Mouse (Mus musculus): ENCODE measurements at regions not wholly inside any gene's neighbourhood (a gene's known extent, or its start where the extent isn't known, plus 50 kb on each side); places are given as distances from the start of the nearest gene placed in this dataset.

DNA sequence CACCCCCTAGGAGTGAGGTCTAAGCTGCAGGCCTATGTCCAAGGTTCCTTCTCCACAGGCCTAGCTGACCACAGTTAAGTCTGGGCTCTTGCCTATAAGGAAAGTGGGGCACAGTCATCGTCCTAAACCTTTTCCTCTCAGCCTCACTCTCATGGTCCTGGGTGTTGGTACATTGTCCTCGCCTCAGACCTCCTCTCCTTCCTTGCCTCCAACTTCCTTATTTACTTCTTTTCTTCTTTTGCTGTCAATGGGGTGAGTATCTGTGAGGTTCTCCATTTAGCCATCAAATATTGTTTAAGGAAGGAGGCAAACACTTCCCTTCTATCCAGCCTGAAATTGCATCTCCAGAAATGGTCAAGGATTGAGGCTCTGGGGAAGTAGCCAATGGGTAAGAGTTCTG lies 554.2 kb downstream of the Ccdc171 start:
- DNase-seq: no peak
- no peak for TF ChIP-seq POLR2A (IDR thresholded peaks at IDR 0.05; ENCODE audit: borderline replicate concordance, extremely low read depth, low read depth, low read length)
- no peak for TF ChIP-seq CTCF (IDR thresholded peaks at IDR 0.05; ENCODE audit: insufficient read depth, low read length)
- H3K4me1 ChIP-seq (ENCODE audit: control insufficient read depth, insufficient read depth, low read length): no peaks in the 10 kb centered on the region
- no peak overlapping the region for H3K4me3 ChIP-seq (replicated peaks; ENCODE audit: extremely low read depth, low read depth, low read length)
- 73% methylated on average over 2 of the region's 2 CpGs for WGBS

DNA sequence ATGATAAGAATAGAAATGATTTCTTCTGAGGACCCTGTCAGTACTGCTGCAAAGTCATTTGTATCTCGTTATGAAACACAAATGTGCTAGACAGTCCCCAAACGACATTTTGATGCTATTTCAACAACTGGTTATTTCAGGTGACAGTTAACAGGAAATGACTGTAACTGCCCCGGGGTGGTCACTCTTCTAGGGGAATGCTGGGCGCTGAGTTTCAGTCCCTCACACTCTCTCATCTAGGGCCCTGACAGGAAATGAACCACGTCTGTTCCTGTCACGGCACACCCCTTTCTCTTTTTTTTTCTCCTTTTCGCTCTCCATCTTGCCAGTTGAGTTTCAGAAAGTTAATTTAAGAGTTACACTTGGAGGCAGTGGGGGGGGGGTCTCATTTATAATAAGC lies 556.2 kb downstream of the Ccdc171 start:
- H3K4me3 ChIP-seq (replicated peaks; ENCODE audit: extremely low read depth, low read depth, low read length): no peak overlapping the region
- no peak for DNase-seq
- WGBS: 35% methylated on average over 7 of the region's 7 CpGs
- no peaks in the 10 kb centered on the region for H3K4me1 ChIP-seq (ENCODE audit: control insufficient read depth, insufficient read depth, low read length)
- TF ChIP-seq POLR2A (IDR thresholded peaks at IDR 0.05; ENCODE audit: borderline replicate concordance, extremely low read depth, low read depth, low read length) (no peak), CTCF (IDR thresholded peaks at IDR 0.05; ENCODE audit: insufficient read depth, low read length) (no peak)

DNA sequence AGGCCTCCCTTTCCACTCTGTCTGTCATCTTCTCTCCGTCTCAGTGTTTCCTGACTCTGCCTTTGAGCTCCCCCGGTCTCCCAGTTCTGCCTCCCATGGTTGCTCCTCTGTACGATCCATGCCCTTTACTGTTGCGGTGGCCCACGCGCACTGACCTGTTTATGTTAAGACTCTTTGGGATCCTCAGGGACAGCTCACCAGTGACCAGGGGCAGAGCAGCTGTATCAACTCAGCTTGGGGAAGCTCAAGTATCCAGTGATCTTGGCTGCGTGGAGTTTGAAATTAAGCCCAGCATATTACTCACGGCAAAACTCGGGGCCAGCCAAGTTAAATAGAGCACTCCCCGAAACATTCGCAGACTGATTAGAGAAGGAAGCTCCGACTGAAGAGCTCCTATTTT lies 562.8 kb downstream of the Ccdc171 start:
- peak; percentile 11 for DNase-seq
- no peak for TF ChIP-seq CTCF (IDR thresholded peaks at IDR 0.05; ENCODE audit: insufficient read depth, low read length)
- no peak for TF ChIP-seq POLR2A (IDR thresholded peaks at IDR 0.05; ENCODE audit: borderline replicate concordance, extremely low read depth, low read depth, low read length)
- Histone ChIP-seq H3K4me1 (ENCODE audit: control insufficient read depth, insufficient read depth, low read length) (no peaks in the 10 kb centered on the region), H3K4me3 (replicated peaks; ENCODE audit: extremely low read depth, low read depth, low read length) (no peak overlapping the region)
- 62% methylated on average over 12 of the region's 12 CpGs for WGBS

DNA sequence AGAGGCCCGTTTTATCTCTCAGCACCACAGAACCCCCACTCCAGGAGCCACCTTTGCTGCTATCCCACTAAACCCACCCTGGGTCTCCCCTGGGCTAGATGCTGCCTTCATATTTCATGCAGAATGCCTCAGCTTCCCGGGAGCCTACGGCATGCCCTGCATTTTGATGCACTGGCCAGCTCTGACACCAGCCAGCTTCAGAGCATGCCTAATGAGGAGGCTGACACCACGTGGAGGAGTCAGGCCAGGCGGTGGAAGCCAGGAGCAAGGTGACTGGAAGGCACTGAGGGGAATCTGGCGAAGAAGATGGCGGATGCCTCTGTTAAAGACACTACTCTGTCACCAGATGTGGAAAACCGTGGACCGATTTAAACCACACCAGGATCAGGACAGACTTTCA lies 567.2 kb downstream of the Ccdc171 start:
- no peak overlapping the region for H3K4me3 ChIP-seq (replicated peaks; ENCODE audit: extremely low read depth, low read depth, low read length)
- H3K4me1 ChIP-seq (ENCODE audit: control insufficient read depth, insufficient read depth, low read length): no peaks in the 10 kb centered on the region
- TF ChIP-seq POLR2A (IDR thresholded peaks at IDR 0.05; ENCODE audit: borderline replicate concordance, extremely low read depth, low read depth, low read length): no peak
- no peak for TF ChIP-seq CTCF (IDR thresholded peaks at IDR 0.05; ENCODE audit: insufficient read depth, low read length)
- DNase-seq: no peak
- 71% methylated on average over 9 of the region's 9 CpGs for WGBS

DNA sequence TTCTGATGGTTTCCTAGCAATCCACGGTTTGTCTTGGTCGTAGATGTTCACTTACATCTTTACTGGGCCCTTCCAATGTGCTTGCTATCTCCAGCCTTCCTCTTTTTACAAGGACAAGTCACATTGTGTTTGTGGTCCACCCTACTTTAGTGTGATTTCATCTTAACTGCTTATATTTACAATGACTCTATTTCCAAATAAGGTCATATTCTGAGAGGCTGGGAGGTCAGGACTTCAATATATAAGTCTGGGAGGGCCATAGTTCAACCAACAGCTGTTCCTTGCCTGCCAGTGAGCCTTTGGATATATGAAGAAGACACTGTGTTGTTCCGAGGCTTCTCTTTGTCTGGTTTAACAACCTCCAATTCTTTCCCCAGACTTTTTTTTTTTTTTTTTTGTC lies 569.9 kb downstream of the Ccdc171 start:
- Histone ChIP-seq H3K4me1 (ENCODE audit: control insufficient read depth, insufficient read depth, low read length) (no peaks in the 10 kb centered on the region), H3K4me3 (replicated peaks; ENCODE audit: extremely low read depth, low read depth, low read length) (no peak overlapping the region)
- no peak for DNase-seq
- TF ChIP-seq POLR2A (IDR thresholded peaks at IDR 0.05; ENCODE audit: borderline replicate concordance, extremely low read depth, low read depth, low read length): no peak
- no peak for TF ChIP-seq CTCF (IDR thresholded peaks at IDR 0.05; ENCODE audit: insufficient read depth, low read length)
- WGBS: 84% methylated on average over 3 of the region's 3 CpGs

DNA sequence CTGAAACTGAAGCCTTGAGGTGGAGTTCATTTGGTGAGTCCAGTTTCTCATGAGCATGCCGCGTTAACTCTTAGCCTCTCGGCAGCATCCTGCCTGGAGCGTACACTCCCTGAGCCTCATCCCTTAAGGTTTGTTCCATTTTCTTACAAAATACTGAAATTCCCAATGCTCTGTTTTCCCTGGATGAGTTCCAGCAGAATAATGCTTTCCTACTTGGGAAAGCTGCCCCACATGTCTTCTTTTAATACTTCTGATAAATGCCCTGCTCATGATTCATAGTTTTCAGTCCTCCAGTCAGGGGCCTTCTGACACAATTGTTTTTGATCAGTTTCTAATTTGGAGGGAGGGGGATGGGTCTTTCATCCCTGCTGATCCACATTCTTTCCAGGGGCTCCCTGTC lies 570.7 kb downstream of the Ccdc171 start:
- 81% methylated on average over 4 of the region's 4 CpGs for WGBS
- TF ChIP-seq POLR2A (IDR thresholded peaks at IDR 0.05; ENCODE audit: borderline replicate concordance, extremely low read depth, low read depth, low read length) (no peak), CTCF (IDR thresholded peaks at IDR 0.05; ENCODE audit: insufficient read depth, low read length) (no peak)
- H3K4me3 ChIP-seq (replicated peaks; ENCODE audit: extremely low read depth, low read depth, low read length): no peak overlapping the region
- no peaks in the 10 kb centered on the region for H3K4me1 ChIP-seq (ENCODE audit: control insufficient read depth, insufficient read depth, low read length)
- DNase-seq: no peak

DNA sequence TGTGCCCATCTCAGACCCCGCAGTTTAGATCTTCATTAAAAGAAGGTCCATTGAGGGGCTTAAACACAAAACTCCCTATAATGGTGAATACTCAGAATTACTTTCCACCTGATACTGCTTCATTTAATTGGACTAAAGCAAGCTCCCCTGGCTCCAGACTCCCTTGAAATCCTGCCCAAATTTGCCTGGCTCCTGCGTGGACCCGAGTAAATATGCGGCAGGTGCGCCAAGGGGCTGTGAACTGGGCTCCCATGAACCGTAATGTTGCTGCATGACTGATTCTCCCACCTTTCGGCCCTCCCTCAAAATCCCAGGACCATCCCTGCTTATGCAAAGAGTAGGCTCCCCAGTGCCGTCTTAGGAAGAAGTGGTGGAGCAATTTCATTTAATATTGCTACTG lies 573.7 kb downstream of the Ccdc171 start:
- 88% methylated on average over 8 of the region's 8 CpGs for WGBS
- Histone ChIP-seq H3K4me3 (replicated peaks; ENCODE audit: extremely low read depth, low read depth, low read length) (no peak overlapping the region), H3K4me1 (ENCODE audit: control insufficient read depth, insufficient read depth, low read length) (no peaks in the 10 kb centered on the region)
- no peak for DNase-seq
- TF ChIP-seq POLR2A (IDR thresholded peaks at IDR 0.05; ENCODE audit: borderline replicate concordance, extremely low read depth, low read depth, low read length) (no peak), CTCF (IDR thresholded peaks at IDR 0.05; ENCODE audit: insufficient read depth, low read length) (no peak)

DNA sequence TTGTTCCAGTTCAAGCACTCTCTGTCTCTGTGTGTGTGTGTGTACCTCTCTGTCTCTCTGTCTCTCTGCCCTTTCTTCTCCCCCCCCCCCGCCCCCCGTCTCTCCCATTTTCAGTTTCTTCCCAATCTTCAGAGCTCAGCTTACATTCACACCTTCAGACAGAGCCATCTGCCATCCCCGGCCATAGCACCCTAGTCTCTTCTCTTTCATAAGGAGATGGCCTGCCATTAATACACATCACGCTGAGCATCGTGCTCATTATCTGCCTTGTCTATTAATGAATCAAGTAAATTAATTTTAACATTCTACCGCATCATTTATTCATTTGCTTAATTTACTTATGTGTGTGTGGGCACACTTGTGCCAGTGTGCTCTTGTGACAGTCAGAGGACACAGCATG lies 573.2 kb downstream of the Bnc2 start:
- TF ChIP-seq CTCF (IDR thresholded peaks at IDR 0.05; ENCODE audit: insufficient read depth, low read length): no peak
- TF ChIP-seq POLR2A (IDR thresholded peaks at IDR 0.05; ENCODE audit: borderline replicate concordance, extremely low read depth, low read depth, low read length): no peak
- Histone ChIP-seq H3K4me3 (replicated peaks; ENCODE audit: extremely low read depth, low read depth, low read length) (no peak overlapping the region), H3K4me1 (ENCODE audit: control insufficient read depth, insufficient read depth, low read length) (no peaks in the 10 kb centered on the region)
- 91% methylated on average over 6 of the region's 6 CpGs for WGBS
- DNase-seq: no peak

DNA sequence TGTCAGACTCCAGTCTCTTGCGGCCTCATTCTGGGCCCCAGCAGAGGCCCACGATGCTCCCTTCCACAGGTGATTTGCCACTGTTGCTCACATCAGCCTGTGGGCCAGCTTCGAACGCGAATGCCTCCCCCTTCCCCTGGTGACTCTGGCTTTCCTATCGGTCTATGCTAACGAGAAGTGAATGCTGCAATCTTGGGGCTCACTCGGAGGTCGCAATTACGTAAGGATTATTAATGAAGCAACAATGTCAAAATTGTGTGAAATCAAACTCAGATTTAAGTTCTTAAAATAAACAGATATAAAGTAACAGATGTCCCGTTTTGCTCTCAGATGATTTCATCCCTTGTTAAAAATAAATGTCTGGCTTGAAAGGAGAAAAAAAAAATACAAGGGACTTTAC lies 572.3 kb downstream of the Bnc2 start:
- no peak for TF ChIP-seq CTCF (IDR thresholded peaks at IDR 0.05; ENCODE audit: insufficient read depth, low read length)
- TF ChIP-seq POLR2A (IDR thresholded peaks at IDR 0.05; ENCODE audit: borderline replicate concordance, extremely low read depth, low read depth, low read length): no peak
- no peak overlapping the region for H3K4me3 ChIP-seq (replicated peaks; ENCODE audit: extremely low read depth, low read depth, low read length)
- DNase-seq: no peak
- WGBS: 63% methylated on average over 11 of the region's 11 CpGs
- no peaks in the 10 kb centered on the region for H3K4me1 ChIP-seq (ENCODE audit: control insufficient read depth, insufficient read depth, low read length)

DNA sequence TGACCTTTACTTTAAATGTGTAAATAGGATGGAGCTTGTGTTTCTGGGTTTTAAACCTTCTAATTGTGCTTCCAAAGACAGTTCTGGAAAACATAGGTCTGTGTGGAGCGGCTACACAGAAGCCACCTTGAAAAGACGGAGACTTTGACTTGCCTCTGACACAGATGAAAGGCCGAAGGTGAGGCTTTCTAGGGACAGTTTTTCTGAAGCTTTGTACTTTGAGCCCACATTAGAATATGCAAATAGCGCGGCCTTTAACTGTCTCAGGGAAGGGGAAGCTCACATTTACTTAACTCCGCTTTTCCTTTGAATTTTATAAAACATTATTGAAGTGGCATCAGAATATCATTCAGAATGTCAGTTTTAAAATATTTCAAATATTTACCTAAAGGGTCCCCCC lies 566.5 kb downstream of the Bnc2 start:
- Histone ChIP-seq H3K4me1 (ENCODE audit: control insufficient read depth, insufficient read depth, low read length) (no peaks in the 10 kb centered on the region), H3K4me3 (replicated peaks; ENCODE audit: extremely low read depth, low read depth, low read length) (no peak overlapping the region)
- TF ChIP-seq POLR2A (IDR thresholded peaks at IDR 0.05; ENCODE audit: borderline replicate concordance, extremely low read depth, low read depth, low read length) (no peak), CTCF (IDR thresholded peaks at IDR 0.05; ENCODE audit: insufficient read depth, low read length) (no peak)
- WGBS: 81% methylated on average over 6 of the region's 6 CpGs
- DNase-seq: no peak
